ENCODE assay signal across 12 mouse cellular contexts in the genomic region with DNA sequence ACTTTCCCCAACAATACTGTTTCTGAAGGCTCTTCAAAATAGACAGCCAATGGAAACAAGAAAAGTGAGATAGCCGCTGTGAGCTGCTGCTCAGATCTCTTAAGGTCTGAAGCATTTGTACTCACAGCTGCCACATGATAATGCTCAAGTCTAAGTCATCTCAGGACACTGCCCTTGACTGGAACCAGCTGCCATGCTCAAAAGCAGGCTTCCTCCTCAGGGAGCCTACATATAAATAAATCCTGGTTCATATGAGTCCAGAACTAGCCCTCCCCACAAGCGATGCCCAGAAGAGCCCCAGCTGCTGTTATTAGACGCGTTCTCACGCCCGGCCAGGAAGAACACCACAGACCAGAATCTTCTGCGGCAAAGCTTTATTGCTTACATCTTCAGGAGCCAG.
DNase-seq lines count a peak whose midpoint lies in the region; ATAC-seq and TF ChIP-seq lines count a peak whose summit lies in the region.
"Had no signal": no experiment of that assay in that cellular context is flagged by ENCODE, and none has a peak within 500 bp of the region (broad histone marks: within the 10 kb centered on the region; RNA-seq: fewer than 3 reads in every experiment).

No protein-coding gene starts in this region.

- no peaks in the 10 kb centered on the region for H3K9me3 ChIP-seq in heart, postnatal 0 days (replicated peaks; ENCODE audit: control insufficient read depth, low read length)
- H3K9me3 ChIP-seq in forebrain, embryonic 10.5 days, result no peaks in the 10 kb centered on the region
- H3K9me3 ChIP-seq: liver, embryonic 12.5 days; midbrain, embryonic 10.5 days had no signal

- WGBS in heart, postnatal 0 days, result 81% methylated on average over 7 of the region's 7 CpGs
- 97% methylated on average over 7 of the region's 7 CpGs for WGBS in forebrain, embryonic 10.5 days

- H3K9ac ChIP-seq in heart, postnatal 0 days (replicated peaks; ENCODE audit: low read depth, low read length), result no peak overlapping the region
- H3K9ac ChIP-seq: liver, embryonic 12.5 days had no signal

- TF ChIP-seq CTCF in heart, postnatal 0 days (IDR thresholded peaks at IDR 0.05; ENCODE audit: low read depth), result no peak

- peak; percentile 67 for ATAC-seq in heart, postnatal 0 days (ENCODE audit: insufficient read depth, low read depth)
- ATAC-seq: liver, embryonic 12.5 days had no signal

- H3K4me3 ChIP-seq in heart, postnatal 0 days (ENCODE audit: low read depth, low read length), result no peak overlapping the region
- no peak overlapping the region for H3K4me3 ChIP-seq in forebrain, embryonic 10.5 days
- H3K4me3 ChIP-seq: liver, embryonic 12.5 days; midbrain, embryonic 10.5 days; myocyte had no signal

- no peaks in the 10 kb centered on the region for H3K27me3 ChIP-seq in heart, postnatal 0 days (ENCODE audit: control insufficient read depth, insufficient read depth, low read length)
- no peaks in the 10 kb centered on the region for H3K27me3 ChIP-seq in forebrain, embryonic 10.5 days (ENCODE audit: poor library complexity, severe bottlenecking)
- H3K27me3 ChIP-seq: liver, embryonic 12.5 days had no signal

- no peak for DNase-seq in heart, postnatal 0 days (ENCODE audit: low spot score)
- DNase-seq in heart, postnatal 4 days, result peak; percentile 20
- peak; percentile 72 for DNase-seq in kidney, postnatal 10 days
- DNase-seq in lung, postnatal 36 days, result peak; percentile 50
- DNase-seq in forebrain, embryonic 10.5 days (ENCODE audit: extremely low spot score, low spot score), result no peak
- DNase-seq in gastrocnemius, postnatal 4 days (ENCODE audit: low spot score in 2 of 2), result no peak
- no peak for DNase-seq in cerebellum, postnatal 10 days
- DNase-seq: adrenal gland, postnatal 14 days; cerebellum, adult 11 months had no signal

- H3K4me2 ChIP-seq in heart, postnatal 0 days (ENCODE audit: low read depth, low read length), result no peak overlapping the region
- H3K4me2 ChIP-seq: liver, embryonic 12.5 days had no signal

- TF ChIP-seq EP300 in heart, postnatal 0 days (IDR thresholded peaks at IDR 0.05; ENCODE audit: low read depth), result no peak

- no peaks in the 10 kb centered on the region for H3K4me1 ChIP-seq in heart, postnatal 0 days (ENCODE audit: control insufficient read depth, insufficient read depth)
- H3K4me1 ChIP-seq in forebrain, embryonic 10.5 days, result peaks cover 8% of the 10 kb centered on the region
- H3K4me1 ChIP-seq: liver, embryonic 12.5 days had no signal

- no peak overlapping the region for H3K27ac ChIP-seq in heart, postnatal 0 days (ENCODE audit: low read depth)
- H3K27ac ChIP-seq in forebrain, embryonic 10.5 days, result no peak overlapping the region
- H3K27ac ChIP-seq: liver, embryonic 12.5 days; midbrain, embryonic 10.5 days had no signal

- no peaks in the 10 kb centered on the region for H3K36me3 ChIP-seq in heart, postnatal 0 days (replicated peaks; ENCODE audit: control insufficient read depth, insufficient read depth, low read length)
- no peaks in the 10 kb centered on the region for H3K36me3 ChIP-seq in forebrain, embryonic 10.5 days (replicated peaks)
- H3K36me3 ChIP-seq: liver, embryonic 12.5 days; midbrain, embryonic 10.5 days had no signal

Comparison
In these comparisons a context has a peak if more than half of its experiments do, and no peak if none do; other contexts are left out.
1. DNase-seq: peak in heart, postnatal 4 days (single experiment), kidney, postnatal 10 days (single experiment) and lung, postnatal 36 days (single experiment); none in heart, postnatal 0 days (single experiment), forebrain, embryonic 10.5 days (single experiment), gastrocnemius, postnatal 4 days (0 of 2) and cerebellum, postnatal 10 days (0 of 2).